Mouse (Mus musculus) lung, postnatal 0 days (tissue): ENCODE data around the gene Spata6.

Experiments
- CTCF ChIP-seq: IDR thresholded peaks from 2 replicates; pipeline ENCODE4 v1.5.1; 2016; ENCODE audit warnings: antibody characterized with exemption, mild to moderate bottlenecking
- EP300 ChIP-seq: IDR thresholded peaks from 2 replicates; pipeline ENCODE4 v1.6.1; 2016; ENCODE audit warnings: antibody characterized with exemption, mild to moderate bottlenecking, control low read depth

DNA sequence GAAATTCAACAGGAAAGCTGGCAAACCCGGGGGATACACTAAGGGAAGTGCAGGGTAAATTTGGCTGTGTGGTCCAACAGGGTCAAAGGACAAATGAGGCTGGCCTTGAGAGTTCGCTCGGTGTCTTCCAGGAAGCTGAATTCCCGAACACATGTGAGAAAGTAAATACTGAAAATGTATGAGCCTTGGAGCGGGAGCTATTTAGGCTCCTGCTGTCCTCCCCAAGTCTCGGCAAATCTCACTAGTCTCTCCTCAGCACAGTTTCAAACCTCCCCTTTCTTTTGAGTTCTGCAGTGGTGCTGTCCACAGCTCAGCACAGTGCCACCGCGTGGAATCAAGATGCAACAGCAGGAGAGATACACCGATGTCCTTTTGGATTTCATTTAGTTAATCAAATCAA is 32.8 kb upstream of the Spata6 start:
- TF ChIP-seq EP300 (no peak), CTCF (peak; percentile 83)
